Mouse (Mus musculus) embryonic facial prominence, embryonic 10.5 days (tissue): ENCODE data around the gene Scn1b. TPM values are rescaled to one million over a fixed set of nuclear protein-coding genes. Genes with fewer than 3 reads are reported as not detected.
A peak's percentile ranks its signal among the peaks of the same experiment; 100 is the strongest.

Source experiments
- DNase-seq: peaks from one replicate; pipeline ENCODE4 v3.0.0-alpha.2; 2017; ENCODE audit warnings: low spot score
- H3K27ac ChIP-seq: fragments of 300-500 bp; sonication (generic); replicated peaks from 2 replicates; pipeline ENCODE4 v1.5.1; 2016; ENCODE audit warnings: mild to moderate bottlenecking
- H3K27me3 ChIP-seq: fragments of 300-500 bp; sonication (generic); replicated peaks from 2 replicates; pipeline ENCODE4 v1.6.1; 2016; ENCODE audit warnings: low read depth, mild to moderate bottlenecking; ENCODE audit not compliant: poor library complexity, severe bottlenecking
- H3K36me3 ChIP-seq: fragments of 300-500 bp; sonication (generic); replicated peaks from 2 replicates; pipeline ENCODE4 v1.6.1; 2016; ENCODE audit warnings: mild to moderate bottlenecking, moderate library complexity
- H3K4me1 ChIP-seq: fragments of 300-500 bp; sonication (generic); 2 replicates; pipeline ENCODE4 v1.6.1; 2016
- H3K4me3 ChIP-seq: fragments of 300-500 bp; sonication (generic); 2 replicates; pipeline ENCODE4 v1.5.1; 2016; ENCODE audit warnings: mild to moderate bottlenecking, moderate library complexity
- H3K9me3 ChIP-seq: fragments of 300-500 bp; sonication (generic); 2 replicates; pipeline ENCODE4 v1.6.1; 2016; ENCODE audit warnings: mild to moderate bottlenecking
- WGBS: fragments of 180-500 bp; shearing (Covaris S2); methylation state at CpG from one replicate; pipeline ENCODE4 v1.1.7; 2016; 5-methylcytosine and 5-hydroxymethylcytosine counted together
- polyA plus RNA-seq: library from polyadenylated mRNA; unstranded; fragments of >200 nt; fragmentation: Nextera tagmentation; extraction: Ambion mirVana; gene quantifications from 2 replicates; pipeline ENCODE4 v1.2.1, GENCODE M21; 2016

Gene Scn1b
- polyA plus RNA-seq, 1 experiment from 2014 or later = 1.3 TPM

GRCm38 (mm10) chr7:31156034-31156928, 29.5 kb upstream of the Scn1b start:
- Histone ChIP-seq H3K4me1 (peaks cover 27% of the 10 kb centered on the region), H3K9me3 (no peaks in the 10 kb centered on the region), H3K36me3 (no peaks in the 10 kb centered on the region), H3K27ac (peak overlapping the region; percentile 77), H3K4me3 (peak overlapping the region; percentile 32), H3K27me3 (no peaks in the 10 kb centered on the region)
- 41% methylated on average over 19 of the region's 19 CpGs for WGBS
- DNase-seq = peak; percentile 43

- Histone ChIP-seq H3K27me3 (no peaks in the 10 kb centered on the region), H3K4me3 (peak within 1 kb of the TSS; percentile 32), H3K27ac (peak within 1 kb of the TSS; percentile 77), H3K9me3 (no peaks in the 10 kb centered on the region), H3K4me1 (peaks cover 29% of the 10 kb centered on the region), H3K36me3 (no peaks in the 10 kb centered on the region)
- DNase-seq = peak; percentile 59
- 55% methylated on average over 5 of the region's 5 CpGs for WGBS
Measured at GRCm38 (mm10) chr7:31155296-31156033, 28.7 kb upstream of the Scn1b start, which contains the start of gene Gramd1a. Gene Gramd1a (minus strand): TSS chr7:31155896.

GRCm38 (mm10) chr7:31153536-31154320, 26.9 kb upstream of the Scn1b start:
- no peak overlapping the region for H3K27ac ChIP-seq
- no peaks in the 10 kb centered on the region for H3K36me3 ChIP-seq
- H3K4me1 ChIP-seq = peaks cover 42% of the 10 kb centered on the region
- no peaks in the 10 kb centered on the region for H3K9me3 ChIP-seq
- no peaks in the 10 kb centered on the region for H3K27me3 ChIP-seq
- no peak overlapping the region for H3K4me3 ChIP-seq
- WGBS = 88% methylated on average over 6 of the region's 6 CpGs
- no peak for DNase-seq

GRCm38 (mm10) chr7:31151301-31152241, 24.8 kb upstream of the Scn1b start:
- Histone ChIP-seq H3K4me1 (peaks cover 57% of the 10 kb centered on the region), H3K36me3 (peaks cover 15% of the 10 kb centered on the region), H3K27me3 (no peaks in the 10 kb centered on the region), H3K9me3 (no peaks in the 10 kb centered on the region), H3K4me3 (peak overlapping the region; percentile 93), H3K27ac (peak overlapping the region; percentile 98)
- WGBS = 19% methylated on average over 23 of the region's 23 CpGs
- peak; percentile 76 for DNase-seq

GRCm38 (mm10) chr7:31150566-31151300, 23.9 kb upstream of the Scn1b start:
- WGBS = under 1% methylated on average over 63 of the region's 63 CpGs

GRCm38 (mm10) chr7:31149751-31150565, 23.2 kb upstream of the Scn1b start:
- Histone ChIP-seq H3K27ac (peak overlapping the region; percentile 98), H3K36me3 (peaks cover 31% of the 10 kb centered on the region), H3K4me1 (peaks cover 41% of the 10 kb centered on the region), H3K4me3 (peak overlapping the region; percentile 93), H3K27me3 (no peaks in the 10 kb centered on the region), H3K9me3 (no peaks in the 10 kb centered on the region; the same call in 1 of the 2 replicates)
- WGBS = 4% methylated on average over 20 of the region's 20 CpGs
- peak; percentile 41 for DNase-seq

More at GRCm38 (mm10) chr7:31150566-31151300, 23.9 kb upstream of the Scn1b start:
- H3K9me3 ChIP-seq = no peaks in the 10 kb centered on the region
- H3K36me3 ChIP-seq = peaks cover 23% of the 10 kb centered on the region
- H3K4me3 ChIP-seq = peak overlapping the region; percentile 93
- H3K4me1 ChIP-seq = peaks cover 49% of the 10 kb centered on the region
- no peaks in the 10 kb centered on the region for H3K27me3 ChIP-seq
- peak overlapping the region; percentile 98 for H3K27ac ChIP-seq
- peak; percentile 91 for DNase-seq

GRCm38 (mm10) chr7:31149271-31149670, 22.5 kb upstream of the Scn1b start:
- WGBS = 49% methylated on average over 9 of the region's 9 CpGs

GRCm38 (mm10) chr7:31148756-31149155, 22.0 kb upstream of the Scn1b start:
- H3K27ac ChIP-seq = peak overlapping the region; percentile 98

More at GRCm38 (mm10) chr7:31149271-31149670, 22.5 kb upstream of the Scn1b start:
- Histone ChIP-seq H3K27me3 (no peaks in the 10 kb centered on the region), H3K9me3 (no peaks in the 10 kb centered on the region; the same call in 1 of the 2 replicates), H3K4me3 (peak overlapping the region; percentile 93), H3K4me1 (peaks cover 39% of the 10 kb centered on the region), H3K36me3 (peaks cover 37% of the 10 kb centered on the region), H3K27ac (peak overlapping the region; percentile 98)
- no peak for DNase-seq

GRCm38 (mm10) chr7:31148086-31148485, 21.3 kb upstream of the Scn1b start:
- H3K4me3 ChIP-seq = peak overlapping the region; percentile 93
- 79% methylated on average over 3 of the region's 3 CpGs for WGBS

More at GRCm38 (mm10) chr7:31148756-31149155, 22.0 kb upstream of the Scn1b start:
- Histone ChIP-seq H3K27me3 (no peaks in the 10 kb centered on the region), H3K9me3 (no peaks in the 10 kb centered on the region; the same call in 1 of the 2 replicates), H3K4me3 (peak overlapping the region; percentile 93), H3K4me1 (peaks cover 39% of the 10 kb centered on the region), H3K36me3 (peaks cover 42% of the 10 kb centered on the region)
- DNase-seq = peak; percentile 76
- 4% methylated on average over 9 of the region's 9 CpGs for WGBS

GRCm38 (mm10) chr7:31145596-31146160, 18.9 kb upstream of the Scn1b start:
- H3K9me3 ChIP-seq = no peaks in the 10 kb centered on the region; the same call in 1 of the 2 replicates
- H3K4me1 ChIP-seq = peaks cover 28% of the 10 kb centered on the region
- H3K4me3 ChIP-seq = no peak overlapping the region
- peaks cover 73% of the 10 kb centered on the region for H3K36me3 ChIP-seq
- no peak for DNase-seq
- H3K27me3 ChIP-seq = no peaks in the 10 kb centered on the region
- H3K27ac ChIP-seq = no peak overlapping the region
- 89% methylated on average over 12 of the region's 12 CpGs for WGBS

More at GRCm38 (mm10) chr7:31148086-31148485, 21.3 kb upstream of the Scn1b start:
- Histone ChIP-seq H3K36me3 (peaks cover 48% of the 10 kb centered on the region), H3K9me3 (no peaks in the 10 kb centered on the region; the same call in 1 of the 2 replicates), H3K4me1 (peaks cover 39% of the 10 kb centered on the region), H3K27me3 (no peaks in the 10 kb centered on the region), H3K27ac (peak overlapping the region; percentile 98)
- DNase-seq = no peak
